Mouse (Mus musculus) forebrain, embryonic 15.5 days (tissue): ENCODE measurements at regions not wholly inside any gene's neighbourhood (a gene's known extent, or its start where the extent isn't known, plus 50 kb on each side); places are given as distances from the start of the nearest gene placed in this dataset.

Experiments
- ATAC-seq: fragments of 200-750 bp; cut with Nextera tagmentation; replicated peaks from 2 replicates; pipeline ENCODE4 v1.8.0; 2017; ENCODE audit warnings: mild to moderate bottlenecking, moderate TSS enrichment, moderate library complexity
- H3K27ac ChIP-seq: fragments of 300-500 bp; sonication (generic); replicated peaks from 2 replicates; pipeline ENCODE4 v1.5.1; 2015; ENCODE audit warnings: mild to moderate bottlenecking, inconsistent platforms
- H3K27me3 ChIP-seq: fragments of 300-500 bp; sonication (generic); 2 replicates; pipeline ENCODE4 v1.6.1; 2015; ENCODE audit warnings: inconsistent platforms
- H3K36me3 ChIP-seq: fragments of 300-500 bp; sonication (generic); 2 replicates; pipeline ENCODE4 v1.6.1; 2015; ENCODE audit warnings: mild to moderate bottlenecking, inconsistent platforms
- H3K4me1 ChIP-seq: fragments of 300-500 bp; sonication (generic); 2 replicates; pipeline ENCODE4 v1.6.1; 2015; ENCODE audit warnings: inconsistent platforms
- H3K4me2 ChIP-seq: fragments of 300-500 bp; sonication (generic); replicated peaks from 2 replicates; pipeline ENCODE4 v1.6.1; 2015; ENCODE audit warnings: mild to moderate bottlenecking, inconsistent platforms
- H3K4me3 ChIP-seq: fragments of 300-500 bp; sonication (generic); 2 replicates; pipeline ENCODE4 v1.5.1; 2015; ENCODE audit warnings: mild to moderate bottlenecking, inconsistent platforms
- H3K9ac ChIP-seq: fragments of 300-500 bp; sonication (generic); replicated peaks from 2 replicates; pipeline ENCODE4 v1.6.1; 2015; ENCODE audit warnings: mild to moderate bottlenecking, inconsistent platforms
- H3K9me3 ChIP-seq: fragments of 300-500 bp; sonication (generic); 2 replicates; pipeline ENCODE4 v1.6.1; 2016; ENCODE audit warnings: inconsistent platforms
- WGBS: fragments of 180-500 bp; shearing (Covaris S2); methylation state at CpG from one replicate; pipeline ENCODE4 v1.1.7; 2015; ENCODE audit warnings: mixed read lengths; 5-methylcytosine and 5-hydroxymethylcytosine counted together

- Histone ChIP-seq H3K9me3 (no peaks in the 10 kb centered on the region), H3K27me3 (no peaks in the 10 kb centered on the region), H3K27ac (no peak overlapping the region), H3K4me1 (no peaks in the 10 kb centered on the region), H3K4me3 (no peak overlapping the region), H3K36me3 (no peaks in the 10 kb centered on the region), H3K4me2 (no peak overlapping the region), H3K9ac (no peak overlapping the region)
- WGBS = 77% methylated on average over 2 of the region's 2 CpGs
- no peak for ATAC-seq
Observed at GRCm38 (mm10) chr4:93746326-93746725, 411.0 kb upstream of the Tusc1 start.

- 80% methylated on average over 3 of the region's 3 CpGs for WGBS
- ATAC-seq = no peak
- Histone ChIP-seq H3K4me1 (no peaks in the 10 kb centered on the region), H3K36me3 (no peaks in the 10 kb centered on the region), H3K4me2 (no peak overlapping the region), H3K27me3 (no peaks in the 10 kb centered on the region), H3K9me3 (no peaks in the 10 kb centered on the region), H3K27ac (no peak overlapping the region), H3K4me3 (no peak overlapping the region), H3K9ac (no peak overlapping the region)
Observed at GRCm38 (mm10) chr4:93713711-93714110, 378.4 kb upstream of the Tusc1 start.

GRCm38 (mm10) chr4:93676403-93677039 lies 341.2 kb upstream of the Tusc1 start:
- Histone ChIP-seq H3K27ac (no peak overlapping the region), H3K9ac (no peak overlapping the region), H3K4me1 (no peaks in the 10 kb centered on the region), H3K36me3 (no peaks in the 10 kb centered on the region), H3K4me2 (no peak overlapping the region), H3K27me3 (no peaks in the 10 kb centered on the region), H3K9me3 (no peaks in the 10 kb centered on the region), H3K4me3 (no peak overlapping the region)
- 72% methylated on average over 8 of the region's 8 CpGs for WGBS
- ATAC-seq = peak; percentile 46; the same call in 1 of the 2 replicates

- Histone ChIP-seq H3K27ac (0 out of 2 replicates have a peak overlapping the region, but pooled peaks have one; percentile 2), H3K4me1 (no peaks in the 10 kb centered on the region), H3K36me3 (no peaks in the 10 kb centered on the region), H3K4me2 (no peak overlapping the region), H3K9me3 (no peaks in the 10 kb centered on the region), H3K27me3 (no peaks in the 10 kb centered on the region), H3K4me3 (no peak overlapping the region), H3K9ac (no peak overlapping the region)
- WGBS = 76% methylated on average over 6 of the region's 6 CpGs
- 0 out of 2 replicates have a peak, but pooled peaks have one; percentile 46 for ATAC-seq
Observed at GRCm38 (mm10) chr4:93675739-93676402, 340.6 kb upstream of the Tusc1 start.

- Histone ChIP-seq H3K9ac (no peak overlapping the region), H3K4me3 (no peak overlapping the region), H3K9me3 (no peaks in the 10 kb centered on the region), H3K27ac (no peak overlapping the region), H3K4me2 (no peak overlapping the region), H3K27me3 (no peaks in the 10 kb centered on the region), H3K36me3 (no peaks in the 10 kb centered on the region), H3K4me1 (no peaks in the 10 kb centered on the region)
- ATAC-seq = no peak
Observed at GRCm38 (mm10) chr4:93669050-93669449, 333.7 kb upstream of the Tusc1 start.

- Histone ChIP-seq H3K9ac (no peak overlapping the region), H3K9me3 (no peaks in the 10 kb centered on the region), H3K27ac (no peak overlapping the region), H3K27me3 (no peaks in the 10 kb centered on the region), H3K4me2 (no peak overlapping the region), H3K36me3 (no peaks in the 10 kb centered on the region), H3K4me1 (no peaks in the 10 kb centered on the region), H3K4me3 (no peak overlapping the region)
- WGBS = 64% methylated on average over 1 of the region's 1 CpGs
- ATAC-seq = no peak
Observed at GRCm38 (mm10) chr4:93664293-93664692, 329.0 kb upstream of the Tusc1 start.

- H3K4me3 ChIP-seq = no peak overlapping the region
- no peaks in the 10 kb centered on the region for H3K36me3 ChIP-seq
- H3K4me2 ChIP-seq = no peak overlapping the region
- WGBS = 97% methylated on average over 1 of the region's 1 CpGs
- H3K9me3 ChIP-seq = no peaks in the 10 kb centered on the region
- no peak overlapping the region for H3K9ac ChIP-seq
- no peak for ATAC-seq
- no peaks in the 10 kb centered on the region for H3K27me3 ChIP-seq
- no peak overlapping the region for H3K27ac ChIP-seq
- no peaks in the 10 kb centered on the region for H3K4me1 ChIP-seq
Observed at GRCm38 (mm10) chr4:93638207-93638606, 302.9 kb upstream of the Tusc1 start.

GRCm38 (mm10) chr4:93598474-93598873 lies 263.2 kb upstream of the Tusc1 start:
- Histone ChIP-seq H3K36me3 (no peaks in the 10 kb centered on the region), H3K9me3 (no peaks in the 10 kb centered on the region), H3K27ac (no peak overlapping the region), H3K27me3 (no peaks in the 10 kb centered on the region), H3K4me1 (no peaks in the 10 kb centered on the region), H3K4me3 (no peak overlapping the region), H3K9ac (no peak overlapping the region), H3K4me2 (no peak overlapping the region)
- no peak for ATAC-seq
- 96% methylated on average over 1 of the region's 1 CpGs for WGBS

GRCm38 (mm10) chr4:93584328-93584727 lies 249.0 kb upstream of the Tusc1 start:
- Histone ChIP-seq H3K4me3 (no peak overlapping the region), H3K27ac (no peak overlapping the region), H3K27me3 (no peaks in the 10 kb centered on the region), H3K9ac (no peak overlapping the region), H3K4me2 (no peak overlapping the region), H3K36me3 (no peaks in the 10 kb centered on the region), H3K4me1 (no peaks in the 10 kb centered on the region), H3K9me3 (no peaks in the 10 kb centered on the region)
- ATAC-seq = no peak
- WGBS = 85% methylated on average over 1 of the region's 1 CpGs

- ATAC-seq = no peak
Observed at GRCm38 (mm10) chr4:93583670-93584303, 248.5 kb upstream of the Tusc1 start.

GRCm38 (mm10) chr4:93579343-93579742 lies 244.0 kb upstream of the Tusc1 start:
- 88% methylated on average over 5 of the region's 5 CpGs for WGBS
- no peaks in the 10 kb centered on the region for H3K36me3 ChIP-seq
- H3K4me1 ChIP-seq = no peaks in the 10 kb centered on the region
- no peak overlapping the region for H3K9ac ChIP-seq
- H3K27me3 ChIP-seq = no peaks in the 10 kb centered on the region
- H3K27ac ChIP-seq = no peak overlapping the region
- ATAC-seq = no peak
- H3K4me3 ChIP-seq = no peak overlapping the region
- no peak overlapping the region for H3K4me2 ChIP-seq
- no peaks in the 10 kb centered on the region for H3K9me3 ChIP-seq

More at GRCm38 (mm10) chr4:93583670-93584303, 248.5 kb upstream of the Tusc1 start:
- no peaks in the 10 kb centered on the region for H3K27me3 ChIP-seq
- H3K9ac ChIP-seq = no peak overlapping the region
- 79% methylated on average over 4 of the region's 4 CpGs for WGBS
- no peak overlapping the region for H3K27ac ChIP-seq
- H3K4me3 ChIP-seq = no peak overlapping the region
- H3K4me1 ChIP-seq = no peaks in the 10 kb centered on the region
- no peaks in the 10 kb centered on the region for H3K9me3 ChIP-seq
- no peak overlapping the region for H3K4me2 ChIP-seq
- no peaks in the 10 kb centered on the region for H3K36me3 ChIP-seq

- Histone ChIP-seq H3K27ac (no peak overlapping the region), H3K4me2 (no peak overlapping the region), H3K27me3 (no peaks in the 10 kb centered on the region), H3K9ac (no peak overlapping the region), H3K4me3 (no peak overlapping the region), H3K4me1 (no peaks in the 10 kb centered on the region), H3K9me3 (no peaks in the 10 kb centered on the region), H3K36me3 (no peaks in the 10 kb centered on the region)
- WGBS = 78% methylated on average over 5 of the region's 5 CpGs
- ATAC-seq = no peak
Observed at GRCm38 (mm10) chr4:93567487-93568259, 232.4 kb upstream of the Tusc1 start.
